Mouse (Mus musculus) hindbrain, embryonic 11.5 days (tissue): ENCODE measurements around the gene Btbd18. TPM values are rescaled to one million over a fixed set of nuclear protein-coding genes. Genes with fewer than 3 reads are reported as not detected.
"Not testable (repeated sequence)": the region's sequence is repeated elsewhere in the genome, so short reads cannot be mapped to it uniquely, and the experiment has no call there.

ENCODE experiments used
- ATAC-seq: fragments of 200-750 bp; cut with Nextera tagmentation; 2 replicates; pipeline ENCODE4 v1.8.0; 2017; ENCODE audit warnings: mild to moderate bottlenecking, moderate TSS enrichment, moderate library complexity; ENCODE audit not compliant: low FRiP score
- DNase-seq: peaks from one replicate; pipeline ENCODE4 v3.0.0-alpha.2; 2015; ENCODE audit warnings: low spot score
- H3K27ac ChIP-seq: fragments of 300-500 bp; sonication (generic); 2 replicates; pipeline ENCODE4 v1.5.1; 2014; ENCODE audit warnings: mild to moderate bottlenecking, low read depth, low read length
- H3K27me3 ChIP-seq: fragments of 300-500 bp; sonication (generic); 2 replicates; pipeline ENCODE4 v1.6.1; 2014; ENCODE audit warnings: mild to moderate bottlenecking, low read length, moderate library complexity, mixed read lengths; ENCODE audit not compliant: control insufficient read depth, insufficient read depth
- H3K36me3 ChIP-seq: fragments of 300-500 bp; sonication (generic); 2 replicates; pipeline ENCODE4 v1.6.1; 2014; ENCODE audit warnings: mild to moderate bottlenecking, low read length, moderate library complexity, mixed read lengths; ENCODE audit not compliant: control insufficient read depth, insufficient read depth
- H3K4me1 ChIP-seq: fragments of 300-500 bp; sonication (generic); replicated peaks from 2 replicates; pipeline ENCODE4 v1.6.1; 2014; ENCODE audit warnings: low read length, mixed read lengths; ENCODE audit not compliant: control insufficient read depth, insufficient read depth
- H3K4me2 ChIP-seq: fragments of 300-500 bp; sonication (generic); replicated peaks from 2 replicates; pipeline ENCODE4 v1.6.1; 2014; ENCODE audit warnings: mild to moderate bottlenecking, low read depth, low read length
- H3K4me3 ChIP-seq: fragments of 300-500 bp; sonication (generic); 2 replicates; pipeline ENCODE4 v1.5.1; 2014; ENCODE audit warnings: low read depth, low read length
- H3K9ac ChIP-seq: fragments of 300-500 bp; sonication (generic); 2 replicates; pipeline ENCODE4 v1.6.1; 2014; ENCODE audit warnings: low read depth, low read length
- H3K9me3 ChIP-seq: fragments of 300-500 bp; sonication (generic); 2 replicates; pipeline ENCODE4 v1.6.1; 2016; ENCODE audit warnings: low read length; ENCODE audit not compliant: control insufficient read depth
- WGBS: fragments of 180-500 bp; shearing (Covaris S2); extraction: QIAGEN DNeasy Blood & Tissue Kit; methylation state at CpG from one replicate; pipeline ENCODE4 v1.1.7; 2014; 5-methylcytosine and 5-hydroxymethylcytosine counted together
- polyA plus RNA-seq: library from polyadenylated mRNA; unstranded; fragments of >200 nt; fragmentation: Nextera tagmentation; extraction: Ambion mirVana; gene quantifications from 2 replicates; pipeline ENCODE4 v1.2.1, GENCODE M21; 2014

Btbd18 gene
- polyA plus RNA-seq, 1 experiment from 2014 or later: 0.20 TPM

- Histone ChIP-seq H3K27ac (no peak overlapping the region), H3K27me3 (no peaks in the 10 kb centered on the region), H3K4me1 (no peaks in the 10 kb centered on the region), H3K9ac (no peak overlapping the region), H3K9me3 (no peaks in the 10 kb centered on the region), H3K36me3 (no peaks in the 10 kb centered on the region), H3K4me3 (no peak overlapping the region), H3K4me2 (no peak overlapping the region)
- DNase-seq (no peak), ATAC-seq (no peak)
Observed at GRCm38 (mm10) chr2:84653354-84653753, 5.5 kb upstream of the Btbd18 start.

- Histone ChIP-seq H3K27ac (no peak overlapping the region), H3K9ac (no peak overlapping the region), H3K4me1 (no peaks in the 10 kb centered on the region), H3K9me3 (no peaks in the 10 kb centered on the region), H3K27me3 (no peaks in the 10 kb centered on the region), H3K36me3 (no peaks in the 10 kb centered on the region), H3K4me2 (no peak overlapping the region), H3K4me3 (no peak overlapping the region)
- DNase-seq (no peak), ATAC-seq (no peak)
- 87% methylated on average over 1 of the region's 1 CpGs for WGBS
Observed at GRCm38 (mm10) chr2:84655864-84656263, 3.0 kb upstream of the Btbd18 start.

GRCm38 (mm10) chr2:84660253-84660652 lies 1.4 kb downstream of the Btbd18 start:
- 69% methylated on average over 3 of the region's 3 CpGs for WGBS

GRCm38 (mm10) chr2:84662866-84663265 lies 4.0 kb downstream of the Btbd18 start:
- ATAC-seq: no peak
- no peak overlapping the region for H3K27ac ChIP-seq
- H3K9me3 ChIP-seq: no peaks in the 10 kb centered on the region
- H3K4me3 ChIP-seq: no peak overlapping the region
- H3K36me3 ChIP-seq: no peaks in the 10 kb centered on the region
- WGBS: 37% methylated on average over 2 of the region's 2 CpGs
- H3K27me3 ChIP-seq: no peaks in the 10 kb centered on the region
- DNase-seq: peak; percentile 55
- no peak overlapping the region for H3K4me2 ChIP-seq
- H3K4me1 ChIP-seq: no peaks in the 10 kb centered on the region
- H3K9ac ChIP-seq: no peak overlapping the region

More at GRCm38 (mm10) chr2:84660253-84660652, 1.4 kb downstream of the Btbd18 start:
- H3K36me3 ChIP-seq: no peaks in the 10 kb centered on the region
- ATAC-seq (no peak), DNase-seq (no peak)
- H3K27ac ChIP-seq: no peak overlapping the region
- no peak overlapping the region for H3K4me3 ChIP-seq
- no peaks in the 10 kb centered on the region for H3K27me3 ChIP-seq
- no peak overlapping the region for H3K9ac ChIP-seq
- H3K4me1 ChIP-seq: no peaks in the 10 kb centered on the region
- H3K9me3 ChIP-seq: no peaks in the 10 kb centered on the region
- no peak overlapping the region for H3K4me2 ChIP-seq

GRCm38 (mm10) chr2:84666081-84666480 lies 7.2 kb downstream of the Btbd18 start:
- H3K9me3 ChIP-seq: no peaks in the 10 kb centered on the region
- H3K36me3 ChIP-seq: no peaks in the 10 kb centered on the region
- DNase-seq: no peak
- WGBS: 69% methylated on average over 12 of the region's 12 CpGs
- no peak overlapping the region for H3K4me3 ChIP-seq
- no peak overlapping the region for H3K4me2 ChIP-seq
- no peak for ATAC-seq
- no peaks in the 10 kb centered on the region for H3K27me3 ChIP-seq
- H3K4me1 ChIP-seq: no peaks in the 10 kb centered on the region; the same call in 1 of the 2 replicates
- no peak overlapping the region for H3K9ac ChIP-seq
- no peak overlapping the region for H3K27ac ChIP-seq

- Histone ChIP-seq H3K9ac (peak overlapping the region; percentile 95), H3K27me3 (no peaks in the 10 kb centered on the region), H3K4me3 (peak overlapping the region; percentile 89), H3K27ac (peak overlapping the region; percentile 91), H3K4me2 (peak overlapping the region; percentile 74), H3K36me3 (0 out of 2 replicates have a peak, but pooled peaks cover 2% of the 10 kb centered on the region), H3K9me3 (no peaks in the 10 kb centered on the region), H3K4me1 (no peaks in the 10 kb centered on the region; the same call in 1 of the 2 replicates)
- 3% methylated on average over 38 of the region's 39 CpGs for WGBS
- DNase-seq (no peak), ATAC-seq (peak; percentile 84)
Observed at GRCm38 (mm10) chr2:84669828-84670568, 11.1 kb downstream of the Btbd18 start.

- Histone ChIP-seq H3K27me3 (no peaks in the 10 kb centered on the region), H3K4me2 (peak within 1 kb of the TSS; percentile 74), H3K9me3 (no peaks in the 10 kb centered on the region), H3K4me1 (no peaks in the 10 kb centered on the region; the same call in 1 of the 2 replicates), H3K27ac (peak within 1 kb of the TSS; percentile 91), H3K4me3 (peak within 1 kb of the TSS; percentile 89), H3K36me3 (0 out of 2 replicates have a peak, but pooled peaks cover 2% of the 10 kb centered on the region), H3K9ac (peak within 1 kb of the TSS; percentile 95)
- peak; percentile 92 for DNase-seq
- peak; percentile 98 for ATAC-seq
- whole genome bisulfite sequencing: under 1% methylated on average over 20 of the region's 20 CpGs
Observed at GRCm38 (mm10) chr2:84670569-84670933, 11.7 kb downstream of the Btbd18 start, which contains the start of gene Selenoh. Gene Selenoh (minus strand): TSS chr2:84670770.

GRCm38 (mm10) chr2:84671535-84671934 lies 12.7 kb downstream of the Btbd18 start:
- not testable (repeated sequence) for H3K4me2 ChIP-seq, ATAC-seq, H3K9me3 ChIP-seq, H3K27me3 ChIP-seq, H3K4me3 ChIP-seq, DNase-seq, H3K27ac ChIP-seq, H3K9ac ChIP-seq, H3K4me1 ChIP-seq, H3K36me3 ChIP-seq
- 61% methylated on average over 4 of the region's 5 CpGs for WGBS
